Mouse (Mus musculus): ENCODE results near the gene Vmp1. TPM values are rescaled to one million over a fixed set of nuclear protein-coding genes. Genes with fewer than 3 reads are reported as not detected.
A peak's percentile ranks its signal among the peaks of the same experiment; 100 is the strongest.

Gene Vmp1
- polyA plus RNA-seq, 1 experiment from 2014 or later: 95.0 TPM

GRCm38 (mm10) chr11:86701151-86701550 lies 17.5 kb upstream of the Vmp1 start:
- no peak for ATAC-seq (replicated peaks; ENCODE audit: extremely low read depth, insufficient read depth, low FRiP score)
- Histone ChIP-seq H3K27ac (ENCODE audit: low read length) (no peak overlapping the region), H3K36me3 (ENCODE audit: control insufficient read depth, insufficient read depth) (peaks cover 73% of the 10 kb centered on the region), H3K9ac (ENCODE audit: low read length) (no peak overlapping the region), H3K4me3 (ENCODE audit: low read length) (no peak overlapping the region), H3K27me3 (ENCODE audit: control insufficient read depth, insufficient read depth, low read length) (no peaks in the 10 kb centered on the region), H3K4me2 (ENCODE audit: low read depth, low read length) (no peak overlapping the region), H3K4me1 (ENCODE audit: control insufficient read depth, insufficient read depth, low read length) (no peaks in the 10 kb centered on the region), H3K9me3 (replicated peaks; ENCODE audit: control insufficient read depth, low read length) (no peaks in the 10 kb centered on the region)
- 93% methylated on average over 4 of the region's 4 CpGs for WGBS

DNA sequence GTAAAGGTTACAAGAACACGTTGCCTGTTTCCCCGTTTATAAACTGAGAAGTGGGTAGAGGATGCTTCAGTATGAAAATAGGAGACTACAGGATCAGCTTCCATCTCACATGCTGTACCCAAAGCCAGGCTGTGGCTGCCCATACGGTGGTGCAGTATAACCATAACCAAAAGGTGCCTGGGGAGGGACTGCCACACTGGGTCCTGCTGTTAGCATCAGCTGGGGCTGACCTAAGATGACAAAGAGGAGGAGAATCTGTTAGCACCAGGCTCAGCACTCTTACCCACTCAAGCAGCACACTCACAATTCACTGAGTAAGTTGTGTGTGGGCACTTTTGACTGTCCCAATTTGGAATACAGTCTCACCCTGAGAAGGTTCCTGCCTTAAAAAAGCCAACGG lies 11.8 kb upstream of the Vmp1 start:
- peaks cover 48% of the 10 kb centered on the region for H3K36me3 ChIP-seq (ENCODE audit: control insufficient read depth, insufficient read depth)
- ATAC-seq (replicated peaks; ENCODE audit: extremely low read depth, insufficient read depth, low FRiP score): no peak
- H3K4me2 ChIP-seq (ENCODE audit: low read depth, low read length): no peak overlapping the region
- no peak overlapping the region for H3K4me3 ChIP-seq (ENCODE audit: low read length)
- no peaks in the 10 kb centered on the region for H3K27me3 ChIP-seq (ENCODE audit: control insufficient read depth, insufficient read depth, low read length)
- no peak overlapping the region for H3K27ac ChIP-seq (ENCODE audit: low read length)
- H3K9me3 ChIP-seq (replicated peaks; ENCODE audit: control insufficient read depth, low read length): no peaks in the 10 kb centered on the region
- no peak overlapping the region for H3K9ac ChIP-seq (ENCODE audit: low read length)
- H3K4me1 ChIP-seq (ENCODE audit: control insufficient read depth, insufficient read depth, low read length): no peaks in the 10 kb centered on the region
- 73% methylated on average over 4 of the region's 4 CpGs for WGBS

- WGBS: 85% methylated on average over 2 of the region's 2 CpGs
- Histone ChIP-seq H3K9me3 (replicated peaks; ENCODE audit: control insufficient read depth, low read length) (no peaks in the 10 kb centered on the region), H3K4me2 (ENCODE audit: low read depth, low read length) (no peak overlapping the region), H3K27me3 (ENCODE audit: control insufficient read depth, insufficient read depth, low read length) (no peaks in the 10 kb centered on the region), H3K27ac (ENCODE audit: low read length) (no peak overlapping the region), H3K4me1 (ENCODE audit: control insufficient read depth, insufficient read depth, low read length) (no peaks in the 10 kb centered on the region), H3K9ac (ENCODE audit: low read length) (no peak overlapping the region), H3K4me3 (ENCODE audit: low read length) (no peak overlapping the region), H3K36me3 (ENCODE audit: control insufficient read depth, insufficient read depth) (peaks cover 34% of the 10 kb centered on the region)
- no peak for ATAC-seq (replicated peaks; ENCODE audit: extremely low read depth, insufficient read depth, low FRiP score)
Measured at GRCm38 (mm10) chr11:86692546-86692945, 8.9 kb upstream of the Vmp1 start.

DNA sequence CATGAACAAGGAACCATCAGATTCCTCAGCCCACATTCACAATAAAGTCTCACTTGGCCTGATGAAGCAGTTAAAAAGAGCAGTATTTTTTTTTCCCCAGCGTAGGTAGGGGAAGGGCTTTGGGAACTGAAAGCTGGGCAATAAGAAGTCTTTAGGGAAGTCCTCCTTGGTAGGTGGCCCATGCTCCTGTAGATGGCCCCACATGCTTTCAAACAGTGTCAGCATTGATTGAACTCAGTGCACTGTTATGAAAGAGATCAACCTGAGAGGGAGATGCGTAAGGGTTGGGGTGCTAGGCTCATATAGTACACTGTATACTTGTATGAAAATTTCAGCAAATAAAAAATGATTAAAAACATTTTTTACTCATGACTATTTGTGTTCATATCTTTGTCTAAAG lies 8.3 kb upstream of the Vmp1 start:
- 88% methylated on average over 2 of the region's 2 CpGs for WGBS
- H3K27ac ChIP-seq (ENCODE audit: low read length): no peak overlapping the region
- no peak overlapping the region for H3K4me3 ChIP-seq (ENCODE audit: low read length)
- H3K9ac ChIP-seq (ENCODE audit: low read length): no peak overlapping the region
- no peaks in the 10 kb centered on the region for H3K27me3 ChIP-seq (ENCODE audit: control insufficient read depth, insufficient read depth, low read length)
- no peak for ATAC-seq (replicated peaks; ENCODE audit: extremely low read depth, insufficient read depth, low FRiP score)
- H3K9me3 ChIP-seq (replicated peaks; ENCODE audit: control insufficient read depth, low read length): no peaks in the 10 kb centered on the region
- H3K4me2 ChIP-seq (ENCODE audit: low read depth, low read length): no peak overlapping the region
- peaks cover 32% of the 10 kb centered on the region for H3K36me3 ChIP-seq (ENCODE audit: control insufficient read depth, insufficient read depth)
- H3K4me1 ChIP-seq (ENCODE audit: control insufficient read depth, insufficient read depth, low read length): no peaks in the 10 kb centered on the region

- H3K9ac ChIP-seq (ENCODE audit: low read length): no peak overlapping the region
- ATAC-seq (replicated peaks; ENCODE audit: extremely low read depth, insufficient read depth, low FRiP score): no peak
- no peaks in the 10 kb centered on the region for H3K9me3 ChIP-seq (replicated peaks; ENCODE audit: control insufficient read depth, low read length)
- H3K4me1 ChIP-seq (ENCODE audit: control insufficient read depth, insufficient read depth, low read length): no peaks in the 10 kb centered on the region
- H3K27ac ChIP-seq (ENCODE audit: low read length): no peak overlapping the region
- no peaks in the 10 kb centered on the region for H3K27me3 ChIP-seq (ENCODE audit: control insufficient read depth, insufficient read depth, low read length)
- whole genome bisulfite sequencing: 89% methylated on average over 3 of the region's 3 CpGs
- H3K36me3 ChIP-seq (ENCODE audit: control insufficient read depth, insufficient read depth): peaks cover 28% of the 10 kb centered on the region
- no peak overlapping the region for H3K4me2 ChIP-seq (ENCODE audit: low read depth, low read length)
- H3K4me3 ChIP-seq (ENCODE audit: low read length): no peak overlapping the region
Measured at GRCm38 (mm10) chr11:86691482-86691881, 7.8 kb upstream of the Vmp1 start.

DNA sequence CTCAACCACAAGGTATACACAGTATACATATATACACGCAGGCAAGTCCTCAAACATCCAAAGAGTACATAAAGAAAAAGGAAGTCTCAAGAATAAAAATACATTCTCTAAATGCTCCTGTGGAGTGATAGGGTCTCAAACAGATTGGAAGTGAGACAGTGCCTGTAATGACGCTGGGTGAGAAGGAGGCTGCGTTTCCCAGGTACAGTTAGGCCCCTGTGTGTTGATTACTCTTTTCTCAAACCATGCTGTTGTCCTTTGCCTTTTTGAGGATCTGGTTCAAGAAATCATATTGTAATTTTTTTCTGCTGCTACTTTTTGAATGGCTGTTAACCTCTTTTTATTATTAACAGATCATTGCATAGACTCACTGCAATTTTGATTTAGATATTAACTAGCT lies 6.7 kb upstream of the Vmp1 start:
- Histone ChIP-seq H3K4me1 (ENCODE audit: control insufficient read depth, insufficient read depth, low read length) (peaks cover 5% of the 10 kb centered on the region), H3K4me3 (ENCODE audit: low read length) (no peak overlapping the region), H3K9me3 (replicated peaks; ENCODE audit: control insufficient read depth, low read length) (no peaks in the 10 kb centered on the region), H3K9ac (ENCODE audit: low read length) (no peak overlapping the region), H3K27me3 (ENCODE audit: control insufficient read depth, insufficient read depth, low read length) (no peaks in the 10 kb centered on the region), H3K4me2 (ENCODE audit: low read depth, low read length) (no peak overlapping the region), H3K36me3 (ENCODE audit: control insufficient read depth, insufficient read depth) (peaks cover 25% of the 10 kb centered on the region), H3K27ac (ENCODE audit: low read length) (no peak overlapping the region)
- ATAC-seq (replicated peaks; ENCODE audit: extremely low read depth, insufficient read depth, low FRiP score): no peak
- 96% methylated on average over 3 of the region's 3 CpGs for WGBS

- Histone ChIP-seq H3K4me2 (ENCODE audit: low read depth, low read length) (peak overlapping the region; percentile 88; the same call in 1 of the 2 replicates), H3K36me3 (ENCODE audit: control insufficient read depth, insufficient read depth) (peaks cover 3% of the 10 kb centered on the region; the same call in 1 of the 2 replicates), H3K9ac (ENCODE audit: low read length) (no peak overlapping the region), H3K4me3 (ENCODE audit: low read length) (no peak overlapping the region; the same call in 1 of the 2 replicates), H3K27me3 (ENCODE audit: control insufficient read depth, insufficient read depth, low read length) (no peaks in the 10 kb centered on the region), H3K27ac (ENCODE audit: low read length) (no peak overlapping the region), H3K9me3 (replicated peaks; ENCODE audit: control insufficient read depth, low read length) (no peaks in the 10 kb centered on the region), H3K4me1 (ENCODE audit: control insufficient read depth, insufficient read depth, low read length) (peaks cover 27% of the 10 kb centered on the region)
- ATAC-seq (replicated peaks; ENCODE audit: extremely low read depth, insufficient read depth, low FRiP score): no peak
- 81% methylated on average over 1 of the region's 1 CpGs for WGBS
Measured at GRCm38 (mm10) chr11:86685366-86685765, 1.7 kb upstream of the Vmp1 start.

DNA sequence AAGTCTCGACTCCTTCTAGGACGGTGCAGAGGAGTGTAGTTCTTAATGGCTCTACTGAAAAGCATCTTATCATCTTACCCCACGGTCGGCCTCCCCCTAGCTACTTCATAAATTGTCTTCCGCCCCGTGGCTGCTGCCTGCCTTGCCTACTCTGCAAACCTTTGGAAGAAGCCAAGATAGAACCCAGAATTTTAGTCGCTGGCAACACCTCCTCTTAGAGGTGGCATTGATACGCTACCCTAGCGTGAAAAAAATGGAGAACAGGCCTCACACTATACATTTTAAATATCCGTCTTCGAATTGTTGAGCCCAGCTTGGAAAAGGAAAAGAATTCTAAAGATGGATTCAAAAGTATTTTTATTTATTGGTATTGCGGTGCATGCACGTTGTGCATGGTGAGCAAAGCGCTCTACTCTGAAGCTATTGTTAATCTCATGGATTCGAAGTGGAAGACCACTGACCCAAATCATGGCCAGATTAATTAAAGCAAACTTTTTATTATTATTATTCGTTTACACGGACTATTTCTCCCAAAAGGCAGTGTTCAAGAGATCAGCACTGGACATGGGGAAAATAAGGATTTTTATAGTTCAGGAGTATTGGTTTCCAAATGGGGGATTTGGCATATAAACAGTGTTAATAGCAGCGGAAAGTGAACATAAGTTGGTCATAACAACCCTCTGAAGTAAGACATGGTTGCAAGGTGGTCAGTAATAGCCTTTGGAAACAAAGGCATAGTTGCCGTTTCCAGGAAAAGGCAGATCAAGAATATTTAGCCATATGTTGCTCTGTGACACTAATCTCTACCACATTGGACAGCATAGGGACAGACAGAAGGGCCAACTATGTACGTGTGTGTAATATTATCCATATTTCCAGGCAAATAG lies 733 bp upstream of the Vmp1 start:
- H3K9ac ChIP-seq (ENCODE audit: low read length): peak overlapping the region; percentile 86
- no peak for ATAC-seq (replicated peaks; ENCODE audit: extremely low read depth, insufficient read depth, low FRiP score)
- no peaks in the 10 kb centered on the region for H3K27me3 ChIP-seq (ENCODE audit: control insufficient read depth, insufficient read depth, low read length)
- peaks cover 27% of the 10 kb centered on the region for H3K4me1 ChIP-seq (ENCODE audit: control insufficient read depth, insufficient read depth, low read length)
- H3K9me3 ChIP-seq (replicated peaks; ENCODE audit: control insufficient read depth, low read length): no peaks in the 10 kb centered on the region
- H3K4me3 ChIP-seq (ENCODE audit: low read length): peak overlapping the region; percentile 84
- 6% methylated on average over 20 of the region's 20 CpGs for WGBS
- H3K36me3 ChIP-seq (ENCODE audit: control insufficient read depth, insufficient read depth): peaks cover 2% of the 10 kb centered on the region; the same call in 1 of the 2 replicates
- peak overlapping the region; percentile 88 for H3K4me2 ChIP-seq (ENCODE audit: low read depth, low read length)
- H3K27ac ChIP-seq (ENCODE audit: low read length): peak overlapping the region; percentile 89

- Histone ChIP-seq H3K27ac (ENCODE audit: low read length) (no peak overlapping the region; the same call in 1 of the 2 replicates), H3K9ac (ENCODE audit: low read length) (peak overlapping the region; percentile 86), H3K4me1 (ENCODE audit: control insufficient read depth, insufficient read depth, low read length) (peaks cover 27% of the 10 kb centered on the region)
Measured at GRCm38 (mm10) chr11:86682861-86683260, 775 bp downstream of the Vmp1 start.

More at GRCm38 (mm10) chr11:86682861-86683260, 775 bp downstream of the Vmp1 start:
- H3K36me3 ChIP-seq (ENCODE audit: control insufficient read depth, insufficient read depth): peaks cover 2% of the 10 kb centered on the region; the same call in 1 of the 2 replicates
- H3K4me2 ChIP-seq (ENCODE audit: low read depth, low read length): peak overlapping the region; percentile 88
- H3K9me3 ChIP-seq (replicated peaks; ENCODE audit: control insufficient read depth, low read length): no peaks in the 10 kb centered on the region
- 27% methylated on average over 7 of the region's 7 CpGs for WGBS
- no peaks in the 10 kb centered on the region for H3K27me3 ChIP-seq (ENCODE audit: control insufficient read depth, insufficient read depth, low read length)
- H3K4me3 ChIP-seq (ENCODE audit: low read length): peak overlapping the region; percentile 84
- ATAC-seq (replicated peaks; ENCODE audit: extremely low read depth, insufficient read depth, low FRiP score): no peak

Data from heart, embryonic 16.5 days (tissue).